Mouse (Mus musculus): ENCODE data around the gene Naa35. TPM values are rescaled to one million over a fixed set of nuclear protein-coding genes. Genes with fewer than 3 reads are reported as not detected.

Gene Naa35
- total RNA-seq (2012; rRNA removed), result 75.4 and 79.1 TPM in 2 replicates

DNA sequence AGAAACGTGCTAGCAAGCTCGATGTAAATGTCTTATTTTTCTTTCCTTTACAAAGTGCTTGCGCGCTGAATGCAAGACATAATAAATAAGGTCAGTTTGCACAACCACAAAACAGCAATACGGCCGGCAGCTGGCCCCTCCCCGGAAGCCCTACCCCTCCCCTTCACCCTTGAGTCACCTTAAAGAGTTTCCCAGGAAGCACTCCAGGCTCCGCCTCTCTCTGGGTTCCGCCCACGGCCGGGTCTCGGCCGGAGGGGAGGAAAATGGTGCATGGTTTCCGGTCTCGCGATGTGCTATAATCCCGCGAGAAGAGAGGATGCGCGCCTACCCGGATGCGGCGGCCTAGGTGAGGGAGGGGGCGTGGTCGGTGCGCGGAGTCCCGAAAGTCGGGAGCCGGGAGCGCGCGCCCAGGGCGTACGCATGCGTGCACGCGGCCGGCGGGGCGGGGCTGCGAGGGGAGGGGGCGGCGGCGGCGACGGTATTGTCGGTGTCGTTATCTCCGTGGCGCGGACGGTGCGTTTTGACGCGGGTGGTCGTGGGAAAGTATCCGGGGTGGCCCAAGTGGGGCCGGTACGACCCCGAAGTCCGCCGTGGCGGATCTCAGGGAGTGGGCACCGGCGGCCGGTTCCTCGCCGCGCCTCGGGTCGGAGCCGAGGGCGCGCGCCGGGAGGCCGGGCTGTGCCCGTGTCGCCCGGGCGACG is at the start of gene Naa35, which contains the start of gene Agtpbp1:
Gene Naa35 (plus strand): TSS at position 313 of the 701 bp plus-strand sequence.
Gene Agtpbp1 (minus strand): TSS at position 281 of the 701 bp plus-strand sequence.
- peak within 1 kb of the TSS; percentile 72 to 100 for H3K4me3 ChIP-seq (ENCODE audit: insufficient read depth in 1 of 2, low read depth in 1 of 2, low read length in 2 of 2, poor library complexity in 1 of 2, severe bottlenecking in 1 of 2)
- in situ Hi-C loops (cut with MboI; ENCODE audit: low sequenced_read_pairs in 2 of 2, unreplicated experiment in 2 of 2), result no loop called here
- peaks cover 2 to 5% of the 10 kb centered on the region in 2 experiments; a peak in 2 of 4 replicates for H3K4me1 ChIP-seq (ENCODE audit: control insufficient read depth in 2 of 2, insufficient read depth in 2 of 2, low read length in 2 of 2, poor library complexity in 1 of 2)
- H3K27ac ChIP-seq (ENCODE audit: insufficient read depth, low read depth, low read length, poor library complexity, severe bottlenecking), result peak within 1 kb of the TSS; percentile 76
- DNase-seq (ENCODE audit: low read depth, low spot score), result peak; percentile 99
- peak within 1 kb of the TSS; percentile 99 for H3K9ac ChIP-seq (ENCODE audit: insufficient read depth, low read depth, low read length, poor library complexity, severe bottlenecking)
- H3K9me3 ChIP-seq (ENCODE audit: control insufficient read depth, insufficient read depth, low read depth, low read length), result no peaks in the 10 kb centered on the region
- peaks cover 4% of the 10 kb centered on the region for H3K36me3 ChIP-seq (ENCODE audit: control insufficient read depth, insufficient read depth, low read length, poor library complexity, severe bottlenecking)
- TF ChIP-seq HCFC1 (IDR thresholded peaks at IDR 0.05; ENCODE audit: borderline replicate concordance, insufficient read depth, low read length), result peak; percentile 86
- TF ChIP-seq CHD2 (IDR thresholded peaks at IDR 0.05; ENCODE audit: low read depth, low read length), result peak; percentile 99
- TF ChIP-seq ZNF384 (IDR thresholded peaks at IDR 0.05; ENCODE audit: low read depth, low read length), result no peak

DNA sequence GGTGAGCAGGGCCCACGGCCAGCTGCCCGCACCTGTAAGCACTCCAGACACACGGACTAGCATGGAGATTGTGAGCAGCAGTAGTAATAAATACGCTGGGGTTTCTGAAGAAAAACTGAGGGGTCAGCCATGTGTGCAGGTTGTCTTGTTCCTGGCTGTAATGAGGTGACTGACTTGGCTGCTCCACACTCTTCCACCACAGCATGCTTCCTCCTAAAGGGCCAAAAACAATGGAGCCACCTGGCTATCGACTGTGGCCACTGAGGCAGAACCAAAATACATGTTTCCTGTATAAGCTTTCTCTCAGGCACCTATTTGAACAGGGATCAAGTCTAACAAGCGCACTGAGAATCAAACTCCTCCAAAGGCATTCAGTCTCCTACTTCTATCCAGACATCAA is 49.3 kb upstream of the Naa35 start:
- Histone ChIP-seq H3K9me3 (ENCODE audit: control insufficient read depth, insufficient read depth, low read depth, low read length) (no peaks in the 10 kb centered on the region), H3K9ac (ENCODE audit: insufficient read depth, low read depth, low read length, poor library complexity, severe bottlenecking) (no peak overlapping the region), H3K36me3 (ENCODE audit: control insufficient read depth, insufficient read depth, low read length, poor library complexity, severe bottlenecking) (no peaks in the 10 kb centered on the region; the same call in 1 of the 2 replicates), H3K4me3 (ENCODE audit: insufficient read depth in 1 of 2, low read depth in 1 of 2, low read length in 2 of 2, poor library complexity in 1 of 2, severe bottlenecking in 1 of 2) (no peak overlapping the region), H3K4me1 (ENCODE audit: control insufficient read depth in 2 of 2, insufficient read depth in 2 of 2, low read length in 2 of 2, poor library complexity in 1 of 2) (no peaks in the 10 kb centered on the region), H3K27ac (ENCODE audit: insufficient read depth, low read depth, low read length, poor library complexity, severe bottlenecking) (no peak overlapping the region)
- no peak for TF ChIP-seq ZC3H11A (IDR thresholded peaks at IDR 0.05; ENCODE audit: borderline replicate concordance, low read depth, low read length)
- TF ChIP-seq CHD2 (IDR thresholded peaks at IDR 0.05; ENCODE audit: low read depth, low read length), result no peak
- no peak for DNase-seq (ENCODE audit: low read depth, low spot score)
- in situ Hi-C loops (cut with MboI; ENCODE audit: low sequenced_read_pairs in 2 of 2, unreplicated experiment in 2 of 2), result no loop called here

DNA sequence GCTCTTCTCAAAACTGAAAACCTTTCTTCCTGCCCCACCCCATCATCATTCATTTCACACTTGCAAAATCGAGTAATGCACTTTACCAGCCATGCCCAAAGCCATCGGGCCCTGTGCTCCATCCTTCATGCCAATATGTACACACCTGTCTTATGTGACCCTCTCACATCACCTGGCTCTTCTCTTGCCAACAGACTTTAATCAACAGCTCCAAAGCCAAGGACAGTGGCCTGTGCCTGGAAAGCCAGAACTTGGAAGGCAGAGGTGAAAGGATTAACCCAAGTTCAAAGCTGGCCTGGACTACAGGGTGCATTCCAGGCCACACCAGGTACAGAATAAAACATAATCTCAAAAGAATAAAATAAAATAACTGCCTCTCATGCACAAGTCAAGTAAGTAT is 48.4 kb upstream of the Naa35 start:
- Histone ChIP-seq H3K4me1 (ENCODE audit: control insufficient read depth in 2 of 2, insufficient read depth in 2 of 2, low read length in 2 of 2, poor library complexity in 1 of 2) (no peaks in the 10 kb centered on the region), H3K4me3 (ENCODE audit: insufficient read depth in 1 of 2, low read depth in 1 of 2, low read length in 2 of 2, poor library complexity in 1 of 2, severe bottlenecking in 1 of 2) (no peak overlapping the region), H3K9me3 (ENCODE audit: control insufficient read depth, insufficient read depth, low read depth, low read length) (no peaks in the 10 kb centered on the region), H3K9ac (ENCODE audit: insufficient read depth, low read depth, low read length, poor library complexity, severe bottlenecking) (no peak overlapping the region), H3K27ac (ENCODE audit: insufficient read depth, low read depth, low read length, poor library complexity, severe bottlenecking) (no peak overlapping the region), H3K36me3 (ENCODE audit: control insufficient read depth, insufficient read depth, low read length, poor library complexity, severe bottlenecking) (no peaks in the 10 kb centered on the region; the same call in 1 of the 2 replicates)
- no peak for TF ChIP-seq ZNF384 (IDR thresholded peaks at IDR 0.05; ENCODE audit: low read depth, low read length)
- TF ChIP-seq CHD2 (IDR thresholded peaks at IDR 0.05; ENCODE audit: low read depth, low read length), result no peak
- no peak for TF ChIP-seq ZC3H11A (IDR thresholded peaks at IDR 0.05; ENCODE audit: borderline replicate concordance, low read depth, low read length)
- no peak for DNase-seq (ENCODE audit: low read depth, low spot score)
- in situ Hi-C loops (cut with MboI; ENCODE audit: low sequenced_read_pairs in 2 of 2, unreplicated experiment in 2 of 2), result no loop called here

GRCm38 (mm10) chr13:59538661-59539060 is 46.4 kb upstream of the Naa35 start:
- H3K27ac ChIP-seq (ENCODE audit: insufficient read depth, low read depth, low read length, poor library complexity, severe bottlenecking), result no peak overlapping the region
- DNase-seq (ENCODE audit: low read depth, low spot score), result no peak
- H3K9ac ChIP-seq (ENCODE audit: insufficient read depth, low read depth, low read length, poor library complexity, severe bottlenecking), result no peak overlapping the region
- no peaks in the 10 kb centered on the region for H3K36me3 ChIP-seq (ENCODE audit: control insufficient read depth, insufficient read depth, low read length, poor library complexity, severe bottlenecking)
- no peaks in the 10 kb centered on the region for H3K4me1 ChIP-seq (ENCODE audit: control insufficient read depth in 2 of 2, insufficient read depth in 2 of 2, low read length in 2 of 2, poor library complexity in 1 of 2)
- in situ Hi-C loops (cut with MboI; ENCODE audit: low sequenced_read_pairs in 2 of 2, unreplicated experiment in 2 of 2), result no loop called here
- no peak overlapping the region for H3K4me3 ChIP-seq (ENCODE audit: insufficient read depth in 1 of 2, low read depth in 1 of 2, low read length in 2 of 2, poor library complexity in 1 of 2, severe bottlenecking in 1 of 2)
- TF ChIP-seq CHD2 (IDR thresholded peaks at IDR 0.05; ENCODE audit: low read depth, low read length) (no peak), ZNF384 (IDR thresholded peaks at IDR 0.05; ENCODE audit: low read depth, low read length) (no peak), MAFK (IDR thresholded peaks at IDR 0.05; ENCODE audit: insufficient read depth, low read depth, low read length) (no peak), HCFC1 (IDR thresholded peaks at IDR 0.05; ENCODE audit: borderline replicate concordance, insufficient read depth, low read length) (no peak), ZC3H11A (IDR thresholded peaks at IDR 0.05; ENCODE audit: borderline replicate concordance, low read depth, low read length) (no peak)
- H3K9me3 ChIP-seq (ENCODE audit: control insufficient read depth, insufficient read depth, low read depth, low read length), result no peaks in the 10 kb centered on the region

DNA sequence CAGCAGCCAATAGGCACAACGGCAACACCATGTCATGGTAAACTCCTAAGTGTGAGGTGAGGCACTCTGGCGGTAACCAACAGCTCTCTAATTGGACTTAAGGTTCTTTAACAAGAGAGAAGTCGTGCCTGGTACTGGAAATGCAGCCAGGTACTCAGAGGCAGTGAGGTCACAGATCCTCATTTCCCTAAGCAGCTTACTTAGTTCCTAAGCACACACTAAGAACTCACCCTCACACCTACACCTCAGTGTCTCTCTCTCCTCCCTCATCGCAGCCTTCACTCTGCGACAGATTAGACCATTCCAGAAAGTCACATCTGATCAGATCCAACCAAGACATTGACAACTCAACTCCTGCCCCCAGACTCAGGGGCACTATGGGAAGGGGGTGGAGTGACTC is 45.0 kb upstream of the Naa35 start:
- TF ChIP-seq ZC3H11A (IDR thresholded peaks at IDR 0.05; ENCODE audit: borderline replicate concordance, low read depth, low read length) (no peak), MAFK (IDR thresholded peaks at IDR 0.05; ENCODE audit: insufficient read depth, low read depth, low read length) (no peak), HCFC1 (IDR thresholded peaks at IDR 0.05; ENCODE audit: borderline replicate concordance, insufficient read depth, low read length) (no peak), ZNF384 (IDR thresholded peaks at IDR 0.05; ENCODE audit: low read depth, low read length) (no peak), CHD2 (IDR thresholded peaks at IDR 0.05; ENCODE audit: low read depth, low read length) (no peak)
- H3K4me3 ChIP-seq (ENCODE audit: insufficient read depth in 1 of 2, low read depth in 1 of 2, low read length in 2 of 2, poor library complexity in 1 of 2, severe bottlenecking in 1 of 2), result no peak overlapping the region
- in situ Hi-C loops (cut with MboI; ENCODE audit: low sequenced_read_pairs in 2 of 2, unreplicated experiment in 2 of 2), result no loop called here

More for the DNA sequence above, 45.0 kb upstream of the Naa35 start:
- no peak overlapping the region for H3K9ac ChIP-seq (ENCODE audit: insufficient read depth, low read depth, low read length, poor library complexity, severe bottlenecking)
- H3K9me3 ChIP-seq (ENCODE audit: control insufficient read depth, insufficient read depth, low read depth, low read length), result no peaks in the 10 kb centered on the region
- DNase-seq (ENCODE audit: low read depth, low spot score), result no peak
- no peak overlapping the region for H3K27ac ChIP-seq (ENCODE audit: insufficient read depth, low read depth, low read length, poor library complexity, severe bottlenecking)
- no peaks in the 10 kb centered on the region for H3K36me3 ChIP-seq (ENCODE audit: control insufficient read depth, insufficient read depth, low read length, poor library complexity, severe bottlenecking)
- no peaks in the 10 kb centered on the region for H3K4me1 ChIP-seq (ENCODE audit: control insufficient read depth in 2 of 2, insufficient read depth in 2 of 2, low read length in 2 of 2, poor library complexity in 1 of 2)

Measured in ES-E14 (cell line).